Mouse (Mus musculus): ENCODE measurements around the gene Prr36. TPM values are rescaled to one million over a fixed set of nuclear protein-coding genes. Genes with fewer than 3 reads are reported as not detected.
A peak's percentile ranks its signal among the peaks of the same experiment; 100 is the strongest.

Prr36 gene
- polyA plus RNA-seq, 1 experiment from 2014 or later = 2.3 TPM

GRCm38 (mm10) chr8:4165176-4165851 is 51.9 kb downstream of the Prr36 start:
- H3K9ac ChIP-seq = peak overlapping the region; percentile 69
- no peak for ATAC-seq (ENCODE audit: insufficient number of reproducible peaks, insufficient read depth, low FRiP score, low TSS enrichment, low read depth)
- H3K36me3 ChIP-seq = no peaks in the 10 kb centered on the region
- peak overlapping the region; percentile 59 for H3K4me2 ChIP-seq
- H3K9me3 ChIP-seq = no peaks in the 10 kb centered on the region
- H3K27ac ChIP-seq = no peak overlapping the region
- peaks cover 18% of the 10 kb centered on the region for H3K4me1 ChIP-seq
- H3K27me3 ChIP-seq = no peaks in the 10 kb centered on the region
- WGBS = 6% methylated on average over 13 of the region's 13 CpGs
- H3K4me3 ChIP-seq = peak overlapping the region; percentile 84

GRCm38 (mm10) chr8:4162786-4163185 is 54.5 kb downstream of the Prr36 start:
- Histone ChIP-seq H3K9me3 (no peaks in the 10 kb centered on the region), H3K4me1 (peaks cover 11% of the 10 kb centered on the region), H3K4me3 (no peak overlapping the region), H3K27me3 (no peaks in the 10 kb centered on the region), H3K4me2 (no peak overlapping the region), H3K27ac (no peak overlapping the region), H3K36me3 (no peaks in the 10 kb centered on the region), H3K9ac (no peak overlapping the region)
- no peak for ATAC-seq (ENCODE audit: insufficient number of reproducible peaks, insufficient read depth, low FRiP score, low TSS enrichment, low read depth)
- WGBS = 54% methylated on average over 4 of the region's 4 CpGs

Other genes with a start within 250 kb of the Prr36 start
- gene Cd209f, start 111.6 kb downstream of the Prr36 start, polyA plus RNA-seq (2015; fragmentation: Nextera tagmentation; extraction: Ambion mirVana) = not detected in 2 replicates
- gene Cd209g, start 83.4 kb downstream of the Prr36 start, polyA plus RNA-seq (2015; fragmentation: Nextera tagmentation; extraction: Ambion mirVana) = not detected in 2 replicates
- gene Evi5l, start 50.9 kb downstream of the Prr36 start, polyA plus RNA-seq (2015; fragmentation: Nextera tagmentation; extraction: Ambion mirVana) = 34.6 and 36.3 TPM in 2 replicates
- 1.8 and 2.5 TPM in 2 replicates for gene Lrrc8e, start 9.4 kb upstream of the Prr36 start, polyA plus RNA-seq (2015; fragmentation: Nextera tagmentation; extraction: Ambion mirVana)
- gene Map2k7, start 21.3 kb upstream of the Prr36 start, polyA plus RNA-seq (2015; fragmentation: Nextera tagmentation; extraction: Ambion mirVana) = 29.8 and 34.0 TPM in 2 replicates
- 1.8 and 2.0 TPM in 2 replicates for gene Gm49320, start 21.4 kb upstream of the Prr36 start, polyA plus RNA-seq (2015; fragmentation: Nextera tagmentation; extraction: Ambion mirVana)
- 4.6 and 7.3 TPM in 2 replicates for gene Tgfbr3l, start 30.8 kb upstream of the Prr36 start, polyA plus RNA-seq (2015; fragmentation: Nextera tagmentation; extraction: Ambion mirVana)
- gene Snapc2, start 35.6 kb upstream of the Prr36 start, polyA plus RNA-seq (2015; fragmentation: Nextera tagmentation; extraction: Ambion mirVana) = 56.1 and 65.7 TPM in 2 replicates
- 104 and 110 TPM in 2 replicates for gene Ctxn1, start 41.8 kb upstream of the Prr36 start, polyA plus RNA-seq (2015; fragmentation: Nextera tagmentation; extraction: Ambion mirVana)
- gene Timm44, start 58.5 kb upstream of the Prr36 start, polyA plus RNA-seq (2015; fragmentation: Nextera tagmentation; extraction: Ambion mirVana) = 65.7 and 67.6 TPM in 2 replicates
- gene Ccl25, start 107.8 kb upstream of the Prr36 start, polyA plus RNA-seq (2015; fragmentation: Nextera tagmentation; extraction: Ambion mirVana) = 21.0 and 21.1 TPM in 2 replicates
- 262 and 263 TPM in 2 replicates for gene Elavl1, start 108.0 kb upstream of the Prr36 start, polyA plus RNA-seq (2015; fragmentation: Nextera tagmentation; extraction: Ambion mirVana)

All from embryonic facial prominence, embryonic 13.5 days (tissue).